19 mouse cellular contexts compared by ENCODE assay signal in the genomic region with DNA sequence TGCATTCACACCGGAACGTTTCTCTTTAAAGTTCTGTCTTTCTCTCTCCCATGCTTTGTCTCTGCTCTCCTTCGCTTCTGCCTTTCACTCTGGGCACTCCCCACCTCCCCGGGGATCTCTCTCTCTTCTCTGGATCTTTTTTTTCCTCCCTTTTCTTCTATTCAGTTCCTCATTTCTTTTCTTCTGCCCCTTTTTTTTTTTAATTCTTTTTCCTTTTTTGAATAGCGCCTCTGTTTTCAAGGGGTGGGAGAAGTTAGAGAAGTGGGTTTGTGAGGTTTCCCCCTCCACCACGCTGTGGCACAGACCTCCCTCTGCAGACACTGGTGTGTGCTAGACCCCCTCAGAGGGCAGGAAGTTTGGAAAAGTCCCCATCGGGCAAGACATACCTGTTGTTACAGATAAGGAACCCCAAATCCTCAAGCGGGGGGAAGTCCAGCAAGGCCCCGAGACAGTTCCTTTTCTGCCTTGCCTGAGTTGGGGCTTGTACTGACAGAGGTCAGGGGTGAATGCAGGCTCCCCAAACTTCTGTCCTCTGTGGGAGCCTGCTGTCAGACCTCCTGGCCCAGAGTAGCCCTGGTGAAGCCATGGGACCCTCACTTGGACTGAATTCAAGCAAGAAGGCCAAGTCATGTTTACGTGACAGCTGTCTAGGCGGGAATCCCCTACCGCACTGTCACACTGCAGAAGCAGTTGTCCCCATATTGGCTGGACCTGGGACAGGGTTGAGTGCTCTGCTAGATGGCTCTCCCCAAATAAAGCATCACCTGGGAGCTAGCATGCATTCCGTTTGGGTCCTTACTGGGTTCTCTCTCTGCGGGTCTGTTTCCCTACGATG. TPM values are rescaled to one million over a fixed set of nuclear protein-coding genes. Genes with fewer than 3 reads are reported as not detected.
A peak's percentile ranks its signal among the peaks of the same experiment; 100 is the strongest.
DNase-seq lines count a peak whose midpoint lies in the region; ATAC-seq and TF ChIP-seq lines count a peak whose summit lies in the region.
"Had no signal": no experiment of that assay in that cellular context is flagged by ENCODE, and none has a peak within 500 bp of the region (broad histone marks: within the 10 kb centered on the region; RNA-seq: fewer than 3 reads in every experiment).

No protein-coding gene starts in this region.

- peak overlapping the region; percentile 34 to 48 (median 45) for H3K4me3 ChIP-seq in CH12.LX (replicated peaks in 1 of 3; ENCODE audit: low read depth in 2 of 3, low read length in 2 of 3, poor library complexity in 1 of 3)
- H3K4me3 ChIP-seq in forebrain, embryonic 15.5 days = no peak overlapping the region
- H3K4me3 ChIP-seq in midbrain, embryonic 12.5 days = no peak overlapping the region
- H3K4me3 ChIP-seq in intestine, embryonic 16.5 days (ENCODE audit: low read length) = no peak overlapping the region
- no peak overlapping the region for H3K4me3 ChIP-seq in heart, embryonic 10.5 days
- H3K4me3 ChIP-seq: embryonic facial prominence, embryonic 13.5 days; hindbrain, embryonic 15.5 days; liver, embryonic 12.5 days had no signal

- H3K27me3 ChIP-seq in CH12.LX (replicated peaks) = no peaks in the 10 kb centered on the region
- no peaks in the 10 kb centered on the region for H3K27me3 ChIP-seq in forebrain, embryonic 15.5 days
- no peaks in the 10 kb centered on the region for H3K27me3 ChIP-seq in midbrain, embryonic 12.5 days
- H3K27me3 ChIP-seq in intestine, embryonic 16.5 days (replicated peaks; ENCODE audit: control insufficient read depth, insufficient read depth, low read length) = no peaks in the 10 kb centered on the region
- no peaks in the 10 kb centered on the region for H3K27me3 ChIP-seq in heart, embryonic 10.5 days (ENCODE audit: insufficient read depth, poor library complexity, severe bottlenecking)
- H3K27me3 ChIP-seq: embryonic facial prominence, embryonic 13.5 days; hindbrain, embryonic 15.5 days; liver, embryonic 12.5 days had no signal

- in situ Hi-C loops in CH12.LX (cut with MboI; ENCODE audit: low pct_ligation_motif_present, low pct_unique_long_range_greater_than_20kb, low sequenced_read_pairs) = no loop called here

- H3K79me2 ChIP-seq in CH12.LX (replicated peaks; ENCODE audit: control insufficient read depth, extremely low read depth, insufficient read depth, poor library complexity, severe bottlenecking) = peaks cover 29% of the 10 kb centered on the region

- no peak for ATAC-seq in forebrain, embryonic 15.5 days (replicated peaks)
- ATAC-seq in midbrain, embryonic 12.5 days (ENCODE audit: low FRiP score, low read depth) = no peak
- ATAC-seq in CD4-positive, CD25-positive, alpha-beta regulatory T cell, adult 4 months = no peak
- no peak for ATAC-seq in intestine, embryonic 16.5 days
- ATAC-seq: activated CD4-positive, CD25-positive, alpha-beta regulatory T cell, adult 4 months; liver, embryonic 12.5 days had no signal

- dilution Hi-C loops in CH12.LX (cut with MboI; ENCODE audit: extremely low pct_ligation_motif_present, extremely low pct_unique_long_range_greater_than_20kb, low sequenced_read_pairs) = no loop called here

- peak overlapping the region; percentile 86 for H3K4me2 ChIP-seq in CH12.LX (ENCODE audit: insufficient read depth, low read depth, poor library complexity, severe bottlenecking)
- no peak overlapping the region; the same call in 1 of the 2 replicates for H3K4me2 ChIP-seq in forebrain, embryonic 15.5 days (replicated peaks)
- H3K4me2 ChIP-seq in midbrain, embryonic 12.5 days (replicated peaks) = peak overlapping the region; percentile 25
- no peak overlapping the region for H3K4me2 ChIP-seq in intestine, embryonic 16.5 days (ENCODE audit: low read depth, low read length)
- H3K4me2 ChIP-seq: embryonic facial prominence, embryonic 13.5 days; hindbrain, embryonic 15.5 days; liver, embryonic 12.5 days had no signal

- no peak for TF ChIP-seq CTCF in CH12.LX (conservative IDR thresholded peaks at IDR 0.05 in 1 of 2, IDR thresholded peaks at IDR 0.05 in 1 of 2; ENCODE audit: low read depth in 2 of 2, low read length in 2 of 2)

- DNase-seq in cerebellum, postnatal 10 days = peak; percentile 57 to 65
- no peak for DNase-seq in cerebellum, adult 8-10 months
- DNase-seq in CH12.LX (ENCODE audit: extremely low read depth) = no peak
- DNase-seq in heart, embryonic 10.5 days (ENCODE audit: low spot score) = no peak
- DNase-seq: cerebellum, postnatal 14 days; kidney, postnatal 10 days; layer of hippocampus, adult 9-11 months; lung, postnatal 10 days; retina, postnatal 1 day; spleen, adult 18-20 months; thymus, adult 18-20 months had no signal

- H3K4me1 ChIP-seq in CH12.LX (ENCODE audit: control insufficient read depth in 1 of 2, insufficient read depth in 2 of 2) = peaks cover 48 to 96% of the 10 kb centered on the region in 2 experiments
- H3K4me1 ChIP-seq in forebrain, embryonic 15.5 days = peaks cover 34% of the 10 kb centered on the region
- peaks cover 55% of the 10 kb centered on the region for H3K4me1 ChIP-seq in midbrain, embryonic 12.5 days
- H3K4me1 ChIP-seq in intestine, embryonic 16.5 days (ENCODE audit: control insufficient read depth, insufficient read depth, low read length) = peaks cover 26% of the 10 kb centered on the region
- peaks cover 78% of the 10 kb centered on the region for H3K4me1 ChIP-seq in heart, embryonic 10.5 days

- no peak for TF ChIP-seq RAD21 in CH12.LX (IDR thresholded peaks at IDR 0.05; ENCODE audit: low read depth, low read length)

- H3K9ac ChIP-seq in CH12.LX (ENCODE audit: insufficient read depth, low read depth) = peak overlapping the region; percentile 67
- no peak overlapping the region for H3K9ac ChIP-seq in forebrain, embryonic 15.5 days (replicated peaks)
- peak overlapping the region; percentile 41; the same call in 1 of the 2 replicates for H3K9ac ChIP-seq in midbrain, embryonic 12.5 days (replicated peaks)
- H3K9ac ChIP-seq in intestine, embryonic 16.5 days (ENCODE audit: low read depth, low read length) = no peak overlapping the region
- H3K9ac ChIP-seq: embryonic facial prominence, embryonic 13.5 days; hindbrain, embryonic 15.5 days; liver, embryonic 12.5 days had no signal

- no peaks in the 10 kb centered on the region for H3K9me3 ChIP-seq in CH12.LX (replicated peaks; ENCODE audit: low read length)
- H3K9me3 ChIP-seq in forebrain, embryonic 15.5 days = no peaks in the 10 kb centered on the region
- no peaks in the 10 kb centered on the region for H3K9me3 ChIP-seq in midbrain, embryonic 12.5 days
- no peaks in the 10 kb centered on the region for H3K9me3 ChIP-seq in intestine, embryonic 16.5 days (ENCODE audit: control insufficient read depth, low read length)
- no peaks in the 10 kb centered on the region for H3K9me3 ChIP-seq in heart, embryonic 10.5 days
- H3K9me3 ChIP-seq: embryonic facial prominence, embryonic 13.5 days; hindbrain, embryonic 15.5 days; liver, embryonic 12.5 days had no signal

- H3K27ac ChIP-seq in CH12.LX (ENCODE audit: insufficient read depth, low read depth) = peak overlapping the region; percentile 93
- H3K27ac ChIP-seq in forebrain, embryonic 15.5 days (replicated peaks) = peak overlapping the region; percentile 31; the same call in 1 of the 2 replicates
- H3K27ac ChIP-seq in midbrain, embryonic 12.5 days (replicated peaks) = peak overlapping the region; percentile 69
- no peak overlapping the region for H3K27ac ChIP-seq in intestine, embryonic 16.5 days (ENCODE audit: low read length)
- no peak overlapping the region for H3K27ac ChIP-seq in heart, embryonic 10.5 days
- H3K27ac ChIP-seq: embryonic facial prominence, embryonic 13.5 days; hindbrain, embryonic 15.5 days had no signal

- H3K36me3 ChIP-seq in CH12.LX (replicated peaks in 1 of 2; ENCODE audit: control insufficient read depth in 1 of 2, insufficient read depth in 1 of 2, low read length in 1 of 2) = peaks cover 0 to 29% of the 10 kb centered on the region in 2 experiments
- no peaks in the 10 kb centered on the region for H3K36me3 ChIP-seq in forebrain, embryonic 15.5 days
- H3K36me3 ChIP-seq in midbrain, embryonic 12.5 days = no peaks in the 10 kb centered on the region
- H3K36me3 ChIP-seq in intestine, embryonic 16.5 days (ENCODE audit: control insufficient read depth, insufficient read depth, low read length) = no peaks in the 10 kb centered on the region
- 0 out of 2 replicates have a peak, but pooled peaks cover 8% of the 10 kb centered on the region for H3K36me3 ChIP-seq in heart, embryonic 10.5 days
- H3K36me3 ChIP-seq: embryonic facial prominence, embryonic 13.5 days; hindbrain, embryonic 15.5 days; liver, embryonic 12.5 days had no signal

- TF ChIP-seq POLR2A in CH12.LX (IDR thresholded peaks at IDR 0.05; ENCODE audit: low read depth, low read length) = no peak

- TF ChIP-seq EP300 in CH12.LX (IDR thresholded peaks at IDR 0.05; ENCODE audit: low read length) = no peak; the same call in 1 of the 2 replicates

- WGBS in forebrain, embryonic 15.5 days = 42% methylated on average over 15 of the region's 15 CpGs
- WGBS in midbrain, embryonic 12.5 days = 57% methylated on average over 15 of the region's 15 CpGs
- 72% methylated on average over 15 of the region's 15 CpGs for WGBS in intestine, embryonic 16.5 days
- WGBS in heart, embryonic 10.5 days = 75% methylated on average over 15 of the region's 15 CpGs

TF ChIP-seq in CH12.LX, 34 proteins besides CTCF, POLR2A, EP300 and RAD21 (continues in another document):
- TF ChIP-seq JUN (IDR thresholded peaks at IDR 0.05; ENCODE audit: insufficient read depth, low read depth, low read length) (no peak), MAFK (IDR thresholded peaks at IDR 0.05; ENCODE audit: insufficient replicate concordance, low read length) (peak; percentile 22; the same call in 1 of the 2 replicates)

RNA-seq across cellular contexts. Expression of a gene that starts 39.5 kb away (rescaled TPM):
- total RNA-seq in CH12.LX (2012; rRNA removed) = 16.2 and 16.3 TPM in 2 replicates
- 6.1 and 7.6 TPM in 2 replicates for total RNA-seq in CH12.LX (2014; rRNA removed)
- 12.1 and 14.4 TPM in 2 replicates for polyA plus RNA-seq in CH12.LX (2012; ENCODE audit: insufficient read length, low read depth)
- 21.1 and 22.1 TPM in 2 replicates for polyA plus RNA-seq in forebrain, embryonic 15.5 days (2015; fragmentation: Nextera tagmentation; extraction: Ambion mirVana)
- 31.1 and 32.8 TPM in 2 replicates for polyA plus RNA-seq in midbrain, embryonic 12.5 days (2016; fragmentation: Nextera tagmentation; extraction: Ambion mirVana)
- 1 to 10 TPM; 4.1 to 7.0 TPM for polyA plus RNA-seq in CD4-positive, CD25-positive, alpha-beta regulatory T cell, adult 4 months (2017; shearing (Covaris generic))
- 12.2 and 12.4 TPM in 2 replicates for polyA plus RNA-seq in intestine, embryonic 16.5 days (2015; fragmentation: Nextera tagmentation; extraction: Ambion mirVana)
- polyA plus RNA-seq in heart, embryonic 10.5 days (2016; fragmentation: Nextera tagmentation; extraction: Ambion mirVana) = 14.8 and 20.8 TPM in 2 replicates

RNA-seq across cellular contexts. Expression of a gene that starts 51.1 kb away (rescaled TPM):
- total RNA-seq in CH12.LX (2012; rRNA removed) (71.1 and 96.4 TPM in 2 replicates), CH12.LX (2014; rRNA removed) (20.8 and 21.5 TPM in 2 replicates)
- 13.6 and 21.1 TPM in 2 replicates for polyA plus RNA-seq in CH12.LX (2012; ENCODE audit: insufficient read length, low read depth)
- polyA plus RNA-seq in forebrain, embryonic 15.5 days (2015; fragmentation: Nextera tagmentation; extraction: Ambion mirVana) = 299 and 300 TPM in 2 replicates
- polyA plus RNA-seq in midbrain, embryonic 12.5 days (2016; fragmentation: Nextera tagmentation; extraction: Ambion mirVana) = 331 and 347 TPM in 2 replicates
- polyA plus RNA-seq in CD4-positive, CD25-positive, alpha-beta regulatory T cell, adult 4 months (2017; shearing (Covaris generic)) = 10 to 100 TPM; 22.4 to 23.9 TPM
- 540 and 585 TPM in 2 replicates for polyA plus RNA-seq in intestine, embryonic 16.5 days (2015; fragmentation: Nextera tagmentation; extraction: Ambion mirVana)
- polyA plus RNA-seq in heart, embryonic 10.5 days (2016; fragmentation: Nextera tagmentation; extraction: Ambion mirVana) = 830 and 1,266 TPM in 2 replicates

Comparison
In these comparisons a context has a peak if more than half of its experiments do, and no peak if none do; other contexts are left out.
1. DNase-seq: peak in cerebellum, postnatal 10 days (2 of 2); none in cerebellum, adult 8-10 months (single experiment), CH12.LX (single experiment) and heart, embryonic 10.5 days (single experiment).
2. H3K27ac ChIP-seq: peak in CH12.LX (single experiment), forebrain, embryonic 15.5 days (single experiment) and midbrain, embryonic 12.5 days (single experiment); none in intestine, embryonic 16.5 days (single experiment) and heart, embryonic 10.5 days (single experiment).
3. H3K4me2 ChIP-seq: peak in CH12.LX (single experiment) and midbrain, embryonic 12.5 days (single experiment); none in forebrain, embryonic 15.5 days (single experiment) and intestine, embryonic 16.5 days (single experiment).
4. H3K4me3 ChIP-seq: peak in CH12.LX (3 of 3); none in forebrain, embryonic 15.5 days (single experiment), midbrain, embryonic 12.5 days (single experiment), intestine, embryonic 16.5 days (single experiment) and heart, embryonic 10.5 days (single experiment).
5. H3K9ac ChIP-seq: peak in CH12.LX (single experiment) and midbrain, embryonic 12.5 days (single experiment); none in forebrain, embryonic 15.5 days (single experiment) and intestine, embryonic 16.5 days (single experiment).
6. RNA of a gene that starts 51.1 kb away (polyA plus RNA-seq): 830 to 1,266 TPM in heart, embryonic 10.5 days, 540 to 585 TPM in intestine, embryonic 16.5 days, 331 to 347 TPM in midbrain, embryonic 12.5 days and 299 to 300 TPM in forebrain, embryonic 15.5 days; 22.4 to 23.9 TPM in CD4-positive, CD25-positive, alpha-beta regulatory T cell, adult 4 months and 13.6 to 21.1 TPM in CH12.LX; every median in the first group is over 10 times any median in the second.